Mouse (Mus musculus) heart, embryonic 12.5 days (tissue): Measurements from ENCODE around the gene Cyp2d11. TPM values are rescaled to one million over a fixed set of nuclear protein-coding genes. Genes with fewer than 3 reads are reported as not detected.
A peak's percentile ranks its signal among the peaks of the same experiment; 100 is the strongest.
"Not testable (repeated sequence)": the region's sequence is repeated elsewhere in the genome, so short reads cannot be mapped to it uniquely, and the experiment has no call there.

Source experiments
- ATAC-seq: fragments of 200-750 bp; cut with Nextera tagmentation; 2 replicates; pipeline ENCODE4 v1.8.0; 2017; ENCODE audit warnings: moderate TSS enrichment, moderate library complexity; ENCODE audit not compliant: insufficient number of reproducible peaks, low FRiP score
- H3K27ac ChIP-seq: fragments of 300-500 bp; sonication (generic); 2 replicates; pipeline ENCODE4 v1.5.1; 2016; ENCODE audit warnings: mild to moderate bottlenecking, moderate library complexity; ENCODE audit not compliant: poor library complexity, severe bottlenecking
- H3K27me3 ChIP-seq: fragments of 300-500 bp; sonication (generic); replicated peaks from 2 replicates; pipeline ENCODE4 v1.6.1; 2016; ENCODE audit warnings: mild to moderate bottlenecking, moderate library complexity
- H3K36me3 ChIP-seq: fragments of 300-500 bp; sonication (generic); 2 replicates; pipeline ENCODE4 v1.6.1; 2016; ENCODE audit warnings: mild to moderate bottlenecking, moderate library complexity
- H3K4me1 ChIP-seq: fragments of 300-500 bp; sonication (generic); replicated peaks from 2 replicates; pipeline ENCODE4 v1.6.1; 2016; ENCODE audit warnings: mild to moderate bottlenecking
- H3K4me2 ChIP-seq: fragments of 300-500 bp; sonication (generic); 2 replicates; pipeline ENCODE4 v1.6.1; 2016; ENCODE audit warnings: mild to moderate bottlenecking, moderate library complexity
- H3K4me3 ChIP-seq: fragments of 300-500 bp; sonication (generic); 2 replicates; pipeline ENCODE4 v1.5.1; 2016; ENCODE audit warnings: mild to moderate bottlenecking
- H3K9ac ChIP-seq: fragments of 300-500 bp; sonication (generic); 2 replicates; pipeline ENCODE4 v1.6.1; 2016; ENCODE audit warnings: mild to moderate bottlenecking, moderate library complexity
- H3K9me3 ChIP-seq: fragments of 300-500 bp; sonication (generic); replicated peaks from 2 replicates; pipeline ENCODE4 v1.6.1; 2016; ENCODE audit warnings: mild to moderate bottlenecking, moderate library complexity
- WGBS: fragments of 180-500 bp; shearing (Covaris S2); methylation state at CpG from one replicate; pipeline ENCODE4 v1.1.7; 2016; 5-methylcytosine and 5-hydroxymethylcytosine counted together
- polyA plus RNA-seq: library from polyadenylated mRNA; unstranded; fragments of >200 nt; fragmentation: Nextera tagmentation; extraction: Ambion mirVana; gene quantifications from 2 replicates; pipeline ENCODE4 v1.2.1, GENCODE M21; 2016

Gene Cyp2d11
- polyA plus RNA-seq, 1 experiment from 2014 or later = not detected

DNA sequence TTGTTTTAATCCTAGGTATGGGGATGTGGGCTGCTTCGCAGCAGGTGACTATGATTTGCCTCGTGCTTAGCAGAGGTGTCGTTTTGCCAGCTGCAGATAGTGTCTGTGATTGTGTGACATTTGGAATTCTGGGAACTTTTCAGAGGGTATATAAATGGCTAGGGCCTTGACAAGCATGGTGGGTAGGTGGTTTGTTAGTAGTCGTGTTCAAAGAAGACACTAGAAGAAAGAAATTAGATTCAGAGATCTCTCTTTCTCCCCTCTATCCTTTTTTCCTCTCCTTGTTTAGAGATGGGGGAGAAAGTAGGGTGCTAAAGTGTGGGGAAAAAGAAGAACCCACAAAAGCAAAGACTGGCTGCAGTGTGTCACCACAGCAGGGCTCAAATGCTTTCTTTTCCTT is 25.7 kb downstream of the Cyp2d11 start:
- no peaks in the 10 kb centered on the region for H3K9me3 ChIP-seq
- H3K9ac ChIP-seq = no peak overlapping the region
- peaks cover 4% of the 10 kb centered on the region; the same call in 1 of the 2 replicates for H3K27me3 ChIP-seq
- no peak overlapping the region for H3K4me3 ChIP-seq
- H3K27ac ChIP-seq = no peak overlapping the region
- H3K36me3 ChIP-seq = peaks cover 11% of the 10 kb centered on the region; the same call in 1 of the 2 replicates
- no peak for ATAC-seq
- H3K4me2 ChIP-seq = no peak overlapping the region
- 79% methylated on average over 4 of the region's 4 CpGs for WGBS
- no peaks in the 10 kb centered on the region for H3K4me1 ChIP-seq

DNA sequence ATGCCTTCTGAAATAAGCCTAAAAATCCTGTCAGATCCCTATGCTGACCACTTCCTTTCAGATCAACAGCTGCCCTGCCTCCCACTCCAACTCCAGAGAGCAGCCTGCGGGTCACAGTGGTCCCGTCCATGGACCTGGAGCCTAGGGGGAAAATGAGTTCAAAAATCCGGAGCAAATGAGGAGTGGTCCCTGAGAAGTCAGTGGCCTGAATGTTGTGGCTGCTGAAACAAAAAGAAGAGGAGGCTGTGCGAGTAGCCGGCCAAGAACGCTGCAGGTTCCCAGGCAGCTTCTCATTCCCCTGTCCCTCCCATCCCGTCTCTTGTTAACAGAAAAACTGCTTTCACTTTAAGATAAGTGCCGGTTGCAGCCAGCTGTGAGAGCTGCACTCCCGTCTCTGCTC is 29.3 kb downstream of the Cyp2d11 start:
- 8% methylated on average over 7 of the region's 9 CpGs for WGBS
- not testable (repeated sequence) for ATAC-seq, H3K36me3 ChIP-seq, H3K27ac ChIP-seq, H3K9me3 ChIP-seq, H3K27me3 ChIP-seq, H3K9ac ChIP-seq, H3K4me1 ChIP-seq
- 0 out of 2 replicates have a peak overlapping the region, but pooled peaks have one; percentile 18 for H3K4me3 ChIP-seq
- H3K4me2 ChIP-seq = peak overlapping the region; percentile 51

DNA sequence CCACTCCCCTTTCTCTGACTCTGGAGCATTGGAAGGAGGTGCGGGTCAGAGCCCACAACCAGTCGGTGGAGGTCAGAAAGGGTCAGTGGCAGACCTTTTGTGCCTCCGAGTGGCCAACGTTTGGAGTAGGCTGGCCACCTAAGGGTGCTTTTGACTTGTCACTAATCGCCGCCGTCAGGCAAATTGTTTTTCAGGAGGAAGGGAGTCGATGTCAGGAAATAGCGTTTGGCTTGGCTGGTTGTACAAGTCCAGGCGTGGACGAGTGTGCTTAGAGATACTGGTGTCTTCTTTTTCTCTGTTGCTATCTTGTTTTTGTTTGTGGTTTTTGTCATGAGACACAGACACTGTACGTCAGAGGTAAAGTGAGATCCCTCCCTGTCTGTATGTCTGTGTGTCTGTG is 30.0 kb downstream of the Cyp2d11 start:
- H3K27me3 ChIP-seq, ATAC-seq, H3K9me3 ChIP-seq, H3K36me3 ChIP-seq, H3K27ac ChIP-seq, H3K4me3 ChIP-seq, H3K4me2 ChIP-seq, H3K9ac ChIP-seq: not testable (repeated sequence)
- WGBS = 70% methylated on average over 11 of the region's 12 CpGs
- H3K4me1 ChIP-seq = peaks cover 12% of the 10 kb centered on the region

GRCm38 (mm10) chr15:82362234-82362633 is 31.6 kb downstream of the Cyp2d11 start:
- Histone ChIP-seq H3K36me3 (no peaks in the 10 kb centered on the region), H3K4me3 (no peak overlapping the region), H3K27me3 (no peaks in the 10 kb centered on the region), H3K9me3 (no peaks in the 10 kb centered on the region), H3K9ac (no peak overlapping the region), H3K4me1 (peaks cover 16% of the 10 kb centered on the region), H3K27ac (0 out of 2 replicates have a peak overlapping the region, but pooled peaks have one; percentile 45), H3K4me2 (no peak overlapping the region)
- WGBS = 61% methylated on average over 4 of the region's 4 CpGs
- 0 out of 2 replicates have a peak, but pooled peaks have one; percentile 29 for ATAC-seq

DNA sequence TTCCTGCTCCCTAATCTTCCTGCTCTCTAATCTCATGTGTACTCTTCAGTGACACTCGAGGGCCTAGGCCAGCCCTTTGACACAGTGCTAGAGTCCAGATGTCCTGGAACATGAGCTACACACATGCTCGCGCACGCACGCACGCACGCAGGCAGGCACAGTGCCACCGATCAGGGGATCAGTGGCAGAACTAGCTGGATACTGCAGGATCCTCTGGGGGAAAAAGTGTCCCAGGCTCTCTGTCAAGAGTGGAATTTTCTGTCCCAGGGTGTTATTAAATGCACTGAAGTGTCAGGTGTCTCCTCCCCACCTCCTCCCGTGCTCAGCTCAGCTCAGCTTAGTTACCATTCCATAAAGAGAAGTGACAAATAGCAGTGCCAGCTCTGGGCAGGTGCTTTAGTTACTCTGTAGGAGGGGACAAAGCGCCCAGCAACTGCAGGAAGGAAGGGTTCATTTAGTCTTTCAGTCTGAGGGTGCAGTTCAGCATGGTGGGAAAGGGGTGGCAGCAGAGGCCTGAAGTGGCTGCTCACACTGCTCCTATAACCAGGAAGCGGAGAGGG is 32.3 kb downstream of the Cyp2d11 start:
- WGBS = 72% methylated on average over 11 of the region's 11 CpGs
- H3K4me2 ChIP-seq = no peak overlapping the region
- no peak overlapping the region for H3K4me3 ChIP-seq
- peak overlapping the region; percentile 45 for H3K27ac ChIP-seq
- no peaks in the 10 kb centered on the region for H3K9me3 ChIP-seq
- H3K9ac ChIP-seq = no peak overlapping the region
- ATAC-seq = 0 out of 2 replicates have a peak, but pooled peaks have one; percentile 45
- H3K27me3 ChIP-seq = no peaks in the 10 kb centered on the region
- H3K36me3 ChIP-seq = no peaks in the 10 kb centered on the region
- H3K4me1 ChIP-seq = peaks cover 16% of the 10 kb centered on the region

GRCm38 (mm10) chr15:82358431-82359260 is 35.2 kb downstream of the Cyp2d11 start:
- peak overlapping the region; percentile 54 for H3K9ac ChIP-seq
- peaks cover 19% of the 10 kb centered on the region for H3K4me1 ChIP-seq
- H3K4me3 ChIP-seq = no peak overlapping the region
- whole genome bisulfite sequencing = 52% methylated on average over 22 of the region's 22 CpGs
- H3K4me2 ChIP-seq = peak overlapping the region; percentile 30; the same call in 1 of the 2 replicates
- H3K27ac ChIP-seq = peak overlapping the region; percentile 55; the same call in 1 of the 2 replicates
- H3K27me3 ChIP-seq = no peaks in the 10 kb centered on the region
- no peaks in the 10 kb centered on the region for H3K36me3 ChIP-seq
- H3K9me3 ChIP-seq = no peaks in the 10 kb centered on the region
- no peak for ATAC-seq

- Histone ChIP-seq H3K4me3 (peak within 1 kb of the TSS; percentile 97), H3K27me3 (no peaks in the 10 kb centered on the region), H3K9me3 (no peaks in the 10 kb centered on the region), H3K9ac (peak within 1 kb of the TSS; percentile 99), H3K4me2 (peak within 1 kb of the TSS; percentile 88), H3K4me1 (peaks cover 31% of the 10 kb centered on the region), H3K36me3 (peaks cover 19% of the 10 kb centered on the region), H3K27ac (peak within 1 kb of the TSS; percentile 89)
- peak; percentile 98 for ATAC-seq
- 2% methylated on average over 57 of the region's 57 CpGs for WGBS
These were observed 39.5 kb downstream of the Cyp2d11 start, which contains the start of gene Ndufa6 for GRCm38 (mm10) chr15:82354126-82354945. TSS of gene Ndufa6 (minus strand) at chr15:82354322.

DNA sequence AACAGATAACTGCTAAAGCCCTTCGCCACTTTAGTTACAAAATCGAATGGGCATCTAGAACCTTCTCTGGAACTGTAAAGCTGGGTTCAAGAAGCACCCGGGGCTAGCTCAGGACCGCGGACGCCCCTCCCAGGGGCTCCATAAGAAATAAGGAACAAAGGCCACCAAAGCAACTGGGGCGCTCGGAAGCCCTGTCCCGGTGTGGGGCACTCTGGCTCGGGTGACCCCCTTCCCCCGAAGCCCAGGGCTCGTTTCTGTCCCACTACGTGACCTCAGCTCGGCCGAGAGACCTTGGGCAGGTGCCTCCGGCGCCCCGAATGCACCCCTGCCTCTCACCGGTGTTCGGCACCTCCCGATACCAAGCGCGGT is 40.1 kb downstream of the Cyp2d11 start:
- WGBS = under 1% methylated on average over 23 of the region's 23 CpGs

GRCm38 (mm10) chr15:82353078-82353744 is 40.6 kb downstream of the Cyp2d11 start:
- Histone ChIP-seq H3K27me3 (no peaks in the 10 kb centered on the region), H3K4me3 (peak overlapping the region; percentile 97), H3K9ac (peak overlapping the region; percentile 99), H3K27ac (peak overlapping the region; percentile 89), H3K4me2 (peak overlapping the region; percentile 88), H3K9me3 (no peaks in the 10 kb centered on the region), H3K4me1 (peaks cover 22% of the 10 kb centered on the region), H3K36me3 (peaks cover 30% of the 10 kb centered on the region)
- 25% methylated on average over 14 of the region's 14 CpGs for WGBS
- ATAC-seq = no peak

More for the DNA sequence above, 40.1 kb downstream of the Cyp2d11 start:
- Histone ChIP-seq H3K27me3 (no peaks in the 10 kb centered on the region), H3K27ac (peak overlapping the region; percentile 89), H3K9me3 (no peaks in the 10 kb centered on the region), H3K4me2 (peak overlapping the region; percentile 88), H3K9ac (peak overlapping the region; percentile 99), H3K4me3 (peak overlapping the region; percentile 97), H3K36me3 (peaks cover 25% of the 10 kb centered on the region), H3K4me1 (peaks cover 25% of the 10 kb centered on the region)
- peak; percentile 34 for ATAC-seq

- H3K9me3 ChIP-seq = no peaks in the 10 kb centered on the region
- no peaks in the 10 kb centered on the region for H3K27me3 ChIP-seq
- peak overlapping the region; percentile 65 for H3K27ac ChIP-seq
- H3K4me1 ChIP-seq = peaks cover 36% of the 10 kb centered on the region
- peak overlapping the region; percentile 88 for H3K4me2 ChIP-seq
- peak; percentile 63 for ATAC-seq
- 36% methylated on average over 3 of the region's 3 CpGs for WGBS
- no peak overlapping the region; the same call in 1 of the 2 replicates for H3K4me3 ChIP-seq
- peak overlapping the region; percentile 63 for H3K9ac ChIP-seq
- H3K36me3 ChIP-seq = peaks cover 41% of the 10 kb centered on the region
These were observed 42.3 kb downstream of the Cyp2d11 start for GRCm38 (mm10) chr15:82351480-82351879.
